In the genomic region with DNA sequence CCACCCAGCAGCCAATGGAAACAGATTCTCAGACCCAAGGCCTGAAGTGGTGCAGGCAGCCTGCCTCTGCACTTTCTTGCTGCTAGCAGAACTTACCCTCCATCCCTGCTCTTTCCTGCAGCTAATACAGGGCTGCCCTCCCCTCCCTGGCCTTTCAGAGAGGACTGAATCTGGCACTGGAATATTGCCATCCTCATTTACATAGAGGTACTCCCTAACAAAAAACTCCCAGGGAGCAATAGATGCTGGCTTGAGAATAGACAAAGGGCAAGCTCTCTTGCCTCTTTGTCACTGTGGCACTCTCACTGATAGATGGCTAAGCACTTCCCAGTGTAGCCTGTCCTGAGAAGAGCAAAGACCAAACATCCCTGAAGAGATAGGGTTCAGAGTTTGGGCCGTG, we compare ENCODE assay signal across 22 mouse cellular contexts.
A peak's percentile ranks its signal among the peaks of the same experiment; 100 is the strongest.
DNase-seq lines count a peak whose midpoint lies in the region; ATAC-seq lines count a peak whose summit lies in the region.
"Had no signal": no experiment of that assay in that cellular context is flagged by ENCODE, and none has a peak within 500 bp of the region (broad histone marks: within the 10 kb centered on the region; RNA-seq: fewer than 3 reads in every experiment).

No protein-coding gene starts in this region.

- DNase-seq in hindbrain, embryonic 14.5 days (ENCODE audit: low spot score) = no peak
- no peak for DNase-seq in urinary bladder, adult 2 months (ENCODE audit: low spot score)
- DNase-seq in cerebellum, adult 9-11 months = no peak
- DNase-seq: adrenal gland, postnatal 36 days; cerebellum, adult 11 months; cerebellum, postnatal 14 days; heart, postnatal 4 days; kidney, adult 8-10 months; kidney, postnatal 10 days; left cerebral cortex, postnatal 4 days; lung, embryonic 14.5 days; thymus, adult 2 months; thymus, postnatal 4 days had no signal

- H3K9me3 ChIP-seq in hindbrain, embryonic 13.5 days = no peaks in the 10 kb centered on the region
- no peaks in the 10 kb centered on the region for H3K9me3 ChIP-seq in hindbrain, embryonic 12.5 days (replicated peaks)
- no peaks in the 10 kb centered on the region for H3K9me3 ChIP-seq in forebrain, embryonic 13.5 days (replicated peaks)
- no peaks in the 10 kb centered on the region for H3K9me3 ChIP-seq in hindbrain, embryonic 14.5 days (ENCODE audit: control insufficient read depth, low read length)
- H3K9me3 ChIP-seq in neural tube, embryonic 14.5 days (ENCODE audit: control insufficient read depth, low read length) = no peaks in the 10 kb centered on the region
- H3K9me3 ChIP-seq: embryonic facial prominence, embryonic 12.5 days; intestine, embryonic 15.5 days; limb, embryonic 15.5 days had no signal

- H3K27me3 ChIP-seq in hindbrain, embryonic 13.5 days = no peaks in the 10 kb centered on the region
- H3K27me3 ChIP-seq in hindbrain, embryonic 12.5 days = no peaks in the 10 kb centered on the region
- H3K27me3 ChIP-seq in forebrain, embryonic 13.5 days = no peaks in the 10 kb centered on the region
- H3K27me3 ChIP-seq in hindbrain, embryonic 14.5 days (ENCODE audit: control insufficient read depth, insufficient read depth, low read length) = no peaks in the 10 kb centered on the region
- H3K27me3 ChIP-seq in neural tube, embryonic 14.5 days (ENCODE audit: control insufficient read depth, insufficient read depth, low read length) = no peaks in the 10 kb centered on the region
- H3K27me3 ChIP-seq: embryonic facial prominence, embryonic 12.5 days; intestine, embryonic 15.5 days; limb, embryonic 15.5 days had no signal

- no peak overlapping the region for H3K27ac ChIP-seq in hindbrain, embryonic 13.5 days
- H3K27ac ChIP-seq in hindbrain, embryonic 12.5 days = no peak overlapping the region
- H3K27ac ChIP-seq in forebrain, embryonic 13.5 days = no peak overlapping the region
- H3K27ac ChIP-seq in hindbrain, embryonic 14.5 days = no peak overlapping the region
- H3K27ac ChIP-seq in neural tube, embryonic 14.5 days (ENCODE audit: low read depth, low read length) = no peak overlapping the region
- H3K27ac ChIP-seq: embryonic facial prominence, embryonic 12.5 days; intestine, embryonic 15.5 days; left cerebral cortex, adult 2 months; limb, embryonic 15.5 days; liver, embryonic 14.5 days had no signal

- no peak overlapping the region for H3K9ac ChIP-seq in hindbrain, embryonic 13.5 days
- no peak overlapping the region for H3K9ac ChIP-seq in hindbrain, embryonic 12.5 days
- H3K9ac ChIP-seq in forebrain, embryonic 13.5 days = no peak overlapping the region
- no peak overlapping the region for H3K9ac ChIP-seq in hindbrain, embryonic 14.5 days
- H3K9ac ChIP-seq in neural tube, embryonic 14.5 days (replicated peaks; ENCODE audit: low read depth, low read length) = no peak overlapping the region
- H3K9ac ChIP-seq: embryonic facial prominence, embryonic 12.5 days; intestine, embryonic 15.5 days; limb, embryonic 15.5 days; liver, embryonic 14.5 days; lung, embryonic 14.5 days had no signal

- no peak overlapping the region for H3K4me3 ChIP-seq in hindbrain, embryonic 13.5 days
- no peak overlapping the region for H3K4me3 ChIP-seq in hindbrain, embryonic 12.5 days
- H3K4me3 ChIP-seq in forebrain, embryonic 13.5 days = no peak overlapping the region
- no peak overlapping the region for H3K4me3 ChIP-seq in hindbrain, embryonic 14.5 days (replicated peaks; ENCODE audit: low read length)
- no peak overlapping the region for H3K4me3 ChIP-seq in neural tube, embryonic 14.5 days (ENCODE audit: low read depth, low read length)
- H3K4me3 ChIP-seq: embryonic facial prominence, embryonic 12.5 days; intestine, embryonic 15.5 days; left cerebral cortex, adult 2 months; limb, embryonic 15.5 days had no signal

- ATAC-seq in hindbrain, embryonic 13.5 days (ENCODE audit: low FRiP score) = peak; percentile 57; the same call in 1 of the 2 replicates
- ATAC-seq in hindbrain, embryonic 12.5 days (ENCODE audit: low FRiP score) = no peak; the same call in 1 of the 2 replicates
- ATAC-seq in forebrain, embryonic 13.5 days = peak; percentile 83
- ATAC-seq in hindbrain, embryonic 14.5 days (ENCODE audit: low FRiP score) = peak; percentile 69
- ATAC-seq in neural tube, embryonic 14.5 days (ENCODE audit: low read depth) = peak; percentile 71
- ATAC-seq: intestine, embryonic 15.5 days had no signal

- H3K36me3 ChIP-seq in hindbrain, embryonic 13.5 days = no peaks in the 10 kb centered on the region
- H3K36me3 ChIP-seq in hindbrain, embryonic 12.5 days = no peaks in the 10 kb centered on the region
- H3K36me3 ChIP-seq in forebrain, embryonic 13.5 days (ENCODE audit: poor library complexity, severe bottlenecking) = no peaks in the 10 kb centered on the region
- H3K36me3 ChIP-seq in hindbrain, embryonic 14.5 days (replicated peaks; ENCODE audit: control insufficient read depth, insufficient read depth) = no peaks in the 10 kb centered on the region
- H3K36me3 ChIP-seq in neural tube, embryonic 14.5 days (ENCODE audit: control insufficient read depth, insufficient read depth, low read length) = no peaks in the 10 kb centered on the region
- H3K36me3 ChIP-seq: embryonic facial prominence, embryonic 12.5 days; intestine, embryonic 15.5 days; limb, embryonic 15.5 days had no signal

- WGBS in hindbrain, embryonic 13.5 days = 14% methylated on average over 1 of the region's 1 CpGs
- 26% methylated on average over 1 of the region's 1 CpGs for WGBS in hindbrain, embryonic 12.5 days
- 23% methylated on average over 1 of the region's 1 CpGs for WGBS in forebrain, embryonic 13.5 days
- 13% methylated on average over 1 of the region's 1 CpGs for WGBS in hindbrain, embryonic 14.5 days
- WGBS in neural tube, embryonic 14.5 days = 6% methylated on average over 1 of the region's 1 CpGs

- H3K4me1 ChIP-seq in hindbrain, embryonic 13.5 days (replicated peaks) = no peaks in the 10 kb centered on the region
- no peaks in the 10 kb centered on the region for H3K4me1 ChIP-seq in hindbrain, embryonic 12.5 days
- H3K4me1 ChIP-seq in forebrain, embryonic 13.5 days = peaks cover 7% of the 10 kb centered on the region; the same call in 1 of the 2 replicates
- H3K4me1 ChIP-seq in hindbrain, embryonic 14.5 days (replicated peaks; ENCODE audit: control insufficient read depth, insufficient read depth, low read length) = no peaks in the 10 kb centered on the region
- no peaks in the 10 kb centered on the region for H3K4me1 ChIP-seq in neural tube, embryonic 14.5 days (ENCODE audit: control insufficient read depth, insufficient read depth, low read length)
- H3K4me1 ChIP-seq: embryonic facial prominence, embryonic 12.5 days; intestine, embryonic 15.5 days; limb, embryonic 15.5 days had no signal

- H3K4me2 ChIP-seq in hindbrain, embryonic 13.5 days = no peak overlapping the region
- H3K4me2 ChIP-seq in hindbrain, embryonic 12.5 days (replicated peaks) = no peak overlapping the region
- no peak overlapping the region for H3K4me2 ChIP-seq in forebrain, embryonic 13.5 days
- no peak overlapping the region for H3K4me2 ChIP-seq in hindbrain, embryonic 14.5 days (replicated peaks)
- H3K4me2 ChIP-seq in neural tube, embryonic 14.5 days (ENCODE audit: low read depth, low read length) = no peak overlapping the region
- H3K4me2 ChIP-seq: embryonic facial prominence, embryonic 12.5 days; intestine, embryonic 15.5 days; limb, embryonic 15.5 days; lung, embryonic 14.5 days had no signal
